Mouse (Mus musculus): ENCODE measurements around the gene Zfp709. TPM values are rescaled to one million over a fixed set of nuclear protein-coding genes. Genes with fewer than 3 reads are reported as not detected.
"Not testable (repeated sequence)": the region's sequence is repeated elsewhere in the genome, so short reads cannot be mapped to it uniquely, and the experiment has no call there.

The Zfp709 gene
- 6.3 and 7.0 TPM in 2 replicates for polyA plus RNA-seq (2011; ENCODE audit: insufficient read length, low read depth, missing spikeins)

- Histone ChIP-seq H3K4me1 (ENCODE audit: control insufficient read depth, insufficient read depth, low read length) (no peaks in the 10 kb centered on the region), H3K4me3 (ENCODE audit: insufficient read depth, low read length) (peak within 1 kb of the TSS; percentile 77), H3K27ac (ENCODE audit: insufficient read depth, low read length) (peak within 1 kb of the TSS; percentile 43)
- peak; percentile 72 for TF ChIP-seq POLR2A (IDR thresholded peaks at IDR 0.05; ENCODE audit: low read depth, low read length)
- TF ChIP-seq CTCF (IDR thresholded peaks at IDR 0.05; ENCODE audit: borderline replicate concordance, insufficient read depth, low read length): no peak
These were observed at the start of gene Zfp709 for GRCm38 (mm10) chr8:71881618-71882274. Gene Zfp709, plus strand, starts transcription at chr8:71882019.

GRCm38 (mm10) chr8:71838207-71838606, 43.6 kb upstream of the Zfp709 start:
- H3K4me3 ChIP-seq (ENCODE audit: insufficient read depth, low read length); H3K27ac ChIP-seq (ENCODE audit: insufficient read depth, low read length); H3K4me1 ChIP-seq (ENCODE audit: control insufficient read depth, insufficient read depth, low read length): not testable (repeated sequence)

GRCm38 (mm10) chr8:71841201-71841817, 40.5 kb upstream of the Zfp709 start:
- not testable (repeated sequence) for H3K27ac ChIP-seq (ENCODE audit: insufficient read depth, low read length); H3K4me3 ChIP-seq (ENCODE audit: insufficient read depth, low read length); H3K4me1 ChIP-seq (ENCODE audit: control insufficient read depth, insufficient read depth, low read length)

- H3K27ac ChIP-seq (ENCODE audit: insufficient read depth, low read length); H3K4me3 ChIP-seq (ENCODE audit: insufficient read depth, low read length); H3K4me1 ChIP-seq (ENCODE audit: control insufficient read depth, insufficient read depth, low read length): not testable (repeated sequence)
These were observed 39.3 kb upstream of the Zfp709 start for GRCm38 (mm10) chr8:71842476-71842875.

GRCm38 (mm10) chr8:71844453-71844852, 37.4 kb upstream of the Zfp709 start:
- H3K4me3 ChIP-seq (ENCODE audit: insufficient read depth, low read length); H3K4me1 ChIP-seq (ENCODE audit: control insufficient read depth, insufficient read depth, low read length); H3K27ac ChIP-seq (ENCODE audit: insufficient read depth, low read length): not testable (repeated sequence)

- not testable (repeated sequence) for H3K4me3 ChIP-seq (ENCODE audit: insufficient read depth, low read length); H3K4me1 ChIP-seq (ENCODE audit: control insufficient read depth, insufficient read depth, low read length); H3K27ac ChIP-seq (ENCODE audit: insufficient read depth, low read length)
These were observed 35.8 kb upstream of the Zfp709 start for GRCm38 (mm10) chr8:71845993-71846483.

- H3K4me3 ChIP-seq (ENCODE audit: insufficient read depth, low read length); H3K4me1 ChIP-seq (ENCODE audit: control insufficient read depth, insufficient read depth, low read length); H3K27ac ChIP-seq (ENCODE audit: insufficient read depth, low read length): not testable (repeated sequence)
These were observed 35.1 kb upstream of the Zfp709 start for GRCm38 (mm10) chr8:71846745-71847144.

- not testable (repeated sequence) for H3K4me3 ChIP-seq (ENCODE audit: insufficient read depth, low read length); H3K27ac ChIP-seq (ENCODE audit: insufficient read depth, low read length); H3K4me1 ChIP-seq (ENCODE audit: control insufficient read depth, insufficient read depth, low read length)
These were observed 30.8 kb upstream of the Zfp709 start for GRCm38 (mm10) chr8:71851014-71851413.

- H3K4me1 ChIP-seq (ENCODE audit: control insufficient read depth, insufficient read depth, low read length); H3K27ac ChIP-seq (ENCODE audit: insufficient read depth, low read length); H3K4me3 ChIP-seq (ENCODE audit: insufficient read depth, low read length): not testable (repeated sequence)
These were observed 28.5 kb upstream of the Zfp709 start for GRCm38 (mm10) chr8:71853360-71853759.

- not testable (repeated sequence) for H3K4me1 ChIP-seq (ENCODE audit: control insufficient read depth, insufficient read depth, low read length); H3K4me3 ChIP-seq (ENCODE audit: insufficient read depth, low read length); H3K27ac ChIP-seq (ENCODE audit: insufficient read depth, low read length)
These were observed 25.0 kb upstream of the Zfp709 start for GRCm38 (mm10) chr8:71856630-71857328.

- H3K4me3 ChIP-seq (ENCODE audit: insufficient read depth, low read length); H3K27ac ChIP-seq (ENCODE audit: insufficient read depth, low read length); H3K4me1 ChIP-seq (ENCODE audit: control insufficient read depth, insufficient read depth, low read length): not testable (repeated sequence)
These were observed 24.5 kb upstream of the Zfp709 start for GRCm38 (mm10) chr8:71857364-71857763.

GRCm38 (mm10) chr8:71861551-71861950, 20.3 kb upstream of the Zfp709 start:
- not testable (repeated sequence) for H3K4me1 ChIP-seq (ENCODE audit: control insufficient read depth, insufficient read depth, low read length); H3K4me3 ChIP-seq (ENCODE audit: insufficient read depth, low read length); H3K27ac ChIP-seq (ENCODE audit: insufficient read depth, low read length)

- not testable (repeated sequence) for H3K27ac ChIP-seq (ENCODE audit: insufficient read depth, low read length); H3K4me3 ChIP-seq (ENCODE audit: insufficient read depth, low read length); H3K4me1 ChIP-seq (ENCODE audit: control insufficient read depth, insufficient read depth, low read length)
These were observed 19.8 kb upstream of the Zfp709 start for GRCm38 (mm10) chr8:71862038-71862437.

- not testable (repeated sequence) for H3K4me1 ChIP-seq (ENCODE audit: control insufficient read depth, insufficient read depth, low read length); H3K27ac ChIP-seq (ENCODE audit: insufficient read depth, low read length); H3K4me3 ChIP-seq (ENCODE audit: insufficient read depth, low read length)
These were observed 18.8 kb downstream of the Zfp709 start for GRCm38 (mm10) chr8:71900666-71901065.

- not testable (repeated sequence) for H3K27ac ChIP-seq (ENCODE audit: insufficient read depth, low read length); H3K4me3 ChIP-seq (ENCODE audit: insufficient read depth, low read length); H3K4me1 ChIP-seq (ENCODE audit: control insufficient read depth, insufficient read depth, low read length)
These were observed 21.3 kb downstream of the Zfp709 start for GRCm38 (mm10) chr8:71903084-71903483.

Measured in embryonic fibroblast, embryonic 13.5 days (primary cell).